Mouse (Mus musculus) cerebellum, adult (tissue): ENCODE measurements around the gene 4930451I11Rik.

Source experiments
- ATAC-seq: cut with Nextera tagmentation; 2 replicates; pipeline ENCODE4 v1.9.2; 2017; ENCODE audit warnings: mild to moderate bottlenecking, moderate library complexity, mixed read lengths; ENCODE audit not compliant: insufficient number of reproducible peaks, low FRiP score, low TSS enrichment

Gene 4930451I11Rik

DNA sequence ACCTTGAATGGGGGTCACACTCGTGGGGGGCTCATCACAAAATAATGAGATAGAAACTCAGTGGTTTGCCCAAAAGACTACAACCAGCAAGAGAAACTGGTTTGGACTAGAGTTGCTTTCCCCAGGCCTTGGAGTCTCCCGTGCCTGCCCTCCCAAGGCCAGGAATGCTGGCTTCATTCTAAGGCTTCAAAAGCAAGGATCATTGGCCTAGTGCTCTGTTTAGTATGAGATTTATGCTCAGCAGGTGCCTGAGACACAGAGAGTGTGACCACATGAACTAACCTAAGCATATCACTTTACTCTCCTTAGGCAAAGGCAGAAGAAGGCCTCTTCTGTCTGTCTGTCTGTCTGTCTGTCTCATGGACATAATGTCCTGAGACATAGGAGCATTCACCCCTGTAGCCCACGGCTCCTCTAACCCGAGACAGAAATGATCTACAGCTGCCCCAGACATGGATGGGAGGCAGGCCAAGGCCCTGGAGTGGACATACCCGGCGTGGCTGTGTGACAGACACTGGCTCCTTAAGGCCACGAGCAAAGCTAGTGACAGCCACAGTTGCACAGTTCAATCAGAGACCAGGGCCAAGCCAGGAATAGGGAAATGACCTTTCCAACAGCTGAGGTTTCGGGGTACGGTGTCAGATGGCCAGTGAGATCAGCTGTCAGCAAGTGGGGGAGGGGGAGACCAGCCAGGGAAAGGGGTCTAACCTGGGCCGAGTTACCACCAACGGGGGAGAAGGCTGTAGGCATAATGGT lies 29.1 kb downstream of the 4930451I11Rik start:
- ATAC-seq = no peak

DNA sequence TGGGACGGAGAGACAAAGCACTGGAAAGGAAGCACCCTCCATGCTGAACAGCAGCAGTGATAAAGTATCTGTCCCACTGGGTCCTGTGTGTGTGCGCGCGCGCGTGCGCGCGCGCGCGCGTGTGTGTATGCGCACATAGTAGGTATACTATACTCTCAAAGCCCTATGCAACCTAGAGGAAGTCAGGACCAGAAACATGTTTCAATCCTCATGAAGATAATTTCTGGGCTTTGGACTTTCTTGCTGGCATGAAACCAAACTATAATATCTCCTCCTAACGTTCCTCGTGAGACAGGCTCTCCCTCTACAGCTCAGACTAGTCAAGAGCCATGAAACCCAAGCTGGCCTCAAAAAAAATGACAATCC lies 30.4 kb downstream of the 4930451I11Rik start:
- no peak for ATAC-seq

DNA sequence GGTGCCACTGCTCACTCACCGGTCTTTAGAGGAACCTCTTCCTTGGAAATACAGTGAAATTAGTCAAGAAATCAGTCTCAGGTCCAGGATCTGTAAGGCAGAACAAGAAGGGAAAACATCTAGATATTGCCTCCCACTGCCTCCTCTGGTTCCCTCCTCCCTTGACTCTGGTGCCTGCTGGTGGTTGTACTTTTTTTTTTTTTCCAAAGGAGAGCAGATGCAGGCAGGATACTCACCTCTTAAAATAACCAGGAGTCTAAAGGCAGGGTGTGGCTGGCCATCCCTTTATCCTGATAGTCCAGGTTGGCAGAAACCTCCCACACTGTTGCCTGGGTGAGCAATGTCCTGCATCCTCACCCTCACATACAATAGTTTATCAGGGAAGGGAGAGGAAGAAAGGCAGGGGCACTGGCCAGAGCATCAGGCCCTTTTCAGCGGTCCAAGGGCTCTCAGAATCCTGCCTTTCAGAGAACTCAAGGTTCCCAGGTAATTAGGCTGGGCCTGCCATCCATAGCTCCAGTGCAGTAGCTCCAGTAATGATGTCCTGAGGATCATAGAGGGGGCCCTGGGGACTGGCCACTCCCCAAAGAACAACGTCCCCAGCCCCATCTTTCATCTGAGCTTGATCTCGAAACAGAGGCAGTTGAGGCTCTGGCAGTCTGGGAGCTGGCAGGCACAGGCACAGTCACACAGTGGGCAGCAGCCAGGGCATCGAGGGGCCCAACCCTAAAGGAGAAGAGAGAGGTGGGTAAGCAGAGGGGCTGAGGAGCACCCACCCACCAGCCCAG lies 31.0 kb downstream of the 4930451I11Rik start:
- ATAC-seq = no peak

DNA sequence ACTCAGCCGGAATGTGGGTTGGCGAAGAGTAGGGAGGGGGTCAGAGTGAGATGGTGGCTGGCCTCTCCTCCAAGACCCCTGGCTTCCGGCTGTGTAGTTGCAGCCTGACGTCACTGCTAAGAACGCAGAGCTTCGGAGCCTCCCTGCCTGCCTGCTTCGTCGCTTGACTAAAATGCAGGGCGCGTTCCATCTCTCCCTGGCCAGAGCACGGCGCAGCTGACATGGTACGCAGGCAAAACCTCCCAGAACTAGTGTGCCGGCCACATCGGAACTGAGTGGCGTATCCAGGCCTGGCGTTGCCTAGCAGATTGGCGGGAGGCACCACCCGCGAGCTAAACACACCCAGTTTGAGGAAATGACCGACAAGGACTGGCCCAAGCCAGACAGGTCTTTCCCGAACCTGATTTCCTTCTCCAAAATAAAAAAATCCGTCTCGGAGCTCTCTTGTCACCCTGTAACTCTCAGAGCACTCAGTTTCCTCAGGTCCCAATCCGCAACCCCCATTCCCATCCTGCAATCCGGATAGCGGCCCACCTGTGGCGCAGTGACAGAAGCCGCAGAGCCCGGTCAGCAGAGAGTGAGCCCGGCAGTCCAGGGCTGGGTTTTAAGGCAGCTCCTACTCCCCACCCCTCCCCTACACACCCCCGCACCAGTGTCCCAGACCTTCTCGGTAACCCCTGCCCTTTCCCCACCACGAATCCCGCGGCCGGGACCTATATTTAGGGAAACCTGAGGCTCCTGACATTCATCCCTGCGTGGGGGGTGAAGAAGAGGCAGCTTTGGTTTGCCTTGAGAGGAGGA lies 31.8 kb downstream of the 4930451I11Rik start:
- ATAC-seq = peak; percentile 45

DNA sequence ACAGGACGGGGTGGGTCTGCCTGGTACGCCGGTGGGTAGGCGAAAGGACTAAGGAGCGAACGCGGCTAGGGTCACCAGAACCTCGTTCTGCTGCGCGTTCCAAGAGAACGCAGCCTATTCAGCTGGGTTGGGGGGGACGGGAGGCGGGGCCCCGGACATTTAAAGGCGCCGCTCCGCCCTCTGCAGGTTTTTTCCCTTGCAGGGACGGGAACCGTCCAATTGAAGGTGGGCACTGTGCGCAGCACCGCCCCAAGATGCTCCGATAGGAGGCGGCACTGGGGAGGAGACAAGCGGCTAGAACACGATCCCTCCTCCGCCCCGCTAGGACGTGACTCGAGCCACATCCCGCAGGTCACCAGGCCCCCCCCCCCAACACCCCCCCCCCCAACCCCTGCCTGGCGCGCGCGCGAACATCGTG lies 32.4 kb downstream of the 4930451I11Rik start:
- peak; percentile 79 for ATAC-seq

DNA sequence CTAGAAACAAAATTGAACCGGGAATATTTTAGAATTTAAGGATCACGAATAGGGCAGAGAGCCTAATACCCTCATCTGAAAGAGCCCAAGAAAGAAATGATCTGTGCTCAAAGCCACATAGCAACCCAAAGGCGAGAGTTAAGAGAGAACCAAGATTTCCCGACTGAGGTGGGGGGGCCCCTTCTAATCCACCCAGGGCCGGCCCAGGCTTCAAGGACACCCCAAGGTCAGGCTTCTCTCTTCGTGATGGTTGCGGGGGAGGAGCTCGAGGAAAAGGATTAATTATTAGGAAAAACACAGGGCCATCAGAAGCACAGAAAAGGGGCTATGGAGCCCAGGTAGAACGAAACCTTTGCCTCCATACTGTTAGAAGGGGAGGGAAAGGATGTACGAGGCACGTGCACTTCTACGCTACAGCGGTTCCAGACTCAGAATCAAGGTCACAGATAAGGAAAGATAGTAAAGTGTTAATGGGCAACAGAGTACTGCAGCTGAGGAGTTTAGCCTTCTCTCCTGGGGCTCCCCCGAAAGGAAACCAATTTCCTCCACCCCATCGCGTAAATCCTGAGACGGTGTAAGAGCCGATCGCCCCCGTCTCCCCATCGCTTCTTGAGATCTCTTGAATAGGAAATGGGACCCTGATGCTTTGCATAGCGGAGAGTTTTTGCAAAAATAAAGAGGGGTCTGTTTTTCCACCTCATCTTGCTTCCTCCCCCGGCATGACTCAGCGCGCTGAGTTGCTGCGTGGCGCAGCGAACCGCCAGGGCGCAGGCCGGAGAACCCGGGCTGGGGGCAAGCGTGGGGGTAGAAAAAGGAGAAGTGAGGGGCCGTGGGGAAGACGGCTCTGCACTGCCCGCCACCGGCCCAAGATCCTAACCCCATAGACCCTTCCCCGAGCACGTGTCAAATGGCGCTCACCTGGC lies 33.1 kb downstream of the 4930451I11Rik start:
- no peak for ATAC-seq

DNA sequence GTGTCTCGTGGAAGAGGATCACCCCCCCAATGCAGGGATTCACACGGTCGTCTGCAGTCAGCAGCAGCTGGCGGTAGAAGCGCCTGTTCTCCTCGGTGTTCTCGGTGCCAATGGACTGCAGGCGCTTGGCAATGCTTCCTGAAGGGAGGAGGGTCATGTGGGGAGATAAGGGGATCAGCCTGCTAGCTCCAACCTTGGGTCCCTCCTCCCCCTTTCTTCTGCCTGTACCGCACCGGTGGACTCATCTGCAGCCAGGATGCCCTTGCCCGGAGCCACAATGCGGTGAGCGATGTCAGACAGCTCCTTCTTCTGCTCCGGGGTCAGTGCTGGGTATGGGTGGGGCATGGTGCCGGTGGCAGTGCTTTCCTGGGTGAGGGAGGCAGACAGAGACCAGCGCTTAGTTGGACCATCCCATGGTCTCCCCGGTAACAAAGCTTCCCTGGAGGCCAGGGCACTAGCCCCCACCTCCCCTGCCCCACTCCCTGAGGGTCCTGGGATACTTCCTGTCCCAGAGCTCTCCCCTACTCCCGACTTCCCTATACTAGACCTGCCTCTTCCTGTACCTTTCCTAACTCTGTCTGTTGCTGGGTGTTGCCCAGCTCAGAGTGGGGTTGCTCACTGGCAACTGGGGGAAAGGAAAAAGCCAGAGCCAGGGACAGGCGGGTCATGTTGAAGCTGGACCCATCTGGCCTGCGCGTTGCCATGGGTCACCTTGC lies 33.9 kb downstream of the 4930451I11Rik start, which contains the start of gene Fam57b:
Gene Fam57b, plus strand, starts transcription at position 258 of the 716 bp plus-strand sequence.
- no peak for ATAC-seq

DNA sequence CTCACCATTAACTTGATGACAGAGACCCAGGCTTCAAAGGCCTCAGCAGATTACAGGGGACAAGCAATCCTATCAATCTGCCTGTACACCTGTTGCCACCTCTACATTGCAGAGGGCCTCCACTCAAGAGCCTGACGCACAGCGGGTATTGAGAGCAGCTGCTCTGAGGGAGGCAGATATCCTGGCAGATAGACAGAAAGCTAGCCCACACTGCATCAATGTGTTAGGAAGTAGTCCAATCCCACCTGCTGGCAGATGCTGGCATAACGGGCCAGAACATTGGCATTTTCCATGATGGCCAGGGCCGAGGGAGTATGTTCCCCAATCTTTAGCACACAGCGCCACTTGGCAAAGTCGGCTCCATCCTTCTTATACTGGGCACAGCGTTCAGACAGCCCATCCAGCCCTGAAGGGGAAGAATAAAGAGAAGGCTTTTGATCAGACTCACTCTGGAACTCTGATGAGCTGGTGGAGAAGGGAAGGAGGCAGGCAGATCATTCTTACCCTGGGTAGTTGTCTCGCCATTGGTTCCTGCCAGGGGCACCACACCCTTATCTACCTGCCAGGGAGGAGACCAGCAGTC lies 35.0 kb downstream of the 4930451I11Rik start:
- ATAC-seq = no peak

DNA sequence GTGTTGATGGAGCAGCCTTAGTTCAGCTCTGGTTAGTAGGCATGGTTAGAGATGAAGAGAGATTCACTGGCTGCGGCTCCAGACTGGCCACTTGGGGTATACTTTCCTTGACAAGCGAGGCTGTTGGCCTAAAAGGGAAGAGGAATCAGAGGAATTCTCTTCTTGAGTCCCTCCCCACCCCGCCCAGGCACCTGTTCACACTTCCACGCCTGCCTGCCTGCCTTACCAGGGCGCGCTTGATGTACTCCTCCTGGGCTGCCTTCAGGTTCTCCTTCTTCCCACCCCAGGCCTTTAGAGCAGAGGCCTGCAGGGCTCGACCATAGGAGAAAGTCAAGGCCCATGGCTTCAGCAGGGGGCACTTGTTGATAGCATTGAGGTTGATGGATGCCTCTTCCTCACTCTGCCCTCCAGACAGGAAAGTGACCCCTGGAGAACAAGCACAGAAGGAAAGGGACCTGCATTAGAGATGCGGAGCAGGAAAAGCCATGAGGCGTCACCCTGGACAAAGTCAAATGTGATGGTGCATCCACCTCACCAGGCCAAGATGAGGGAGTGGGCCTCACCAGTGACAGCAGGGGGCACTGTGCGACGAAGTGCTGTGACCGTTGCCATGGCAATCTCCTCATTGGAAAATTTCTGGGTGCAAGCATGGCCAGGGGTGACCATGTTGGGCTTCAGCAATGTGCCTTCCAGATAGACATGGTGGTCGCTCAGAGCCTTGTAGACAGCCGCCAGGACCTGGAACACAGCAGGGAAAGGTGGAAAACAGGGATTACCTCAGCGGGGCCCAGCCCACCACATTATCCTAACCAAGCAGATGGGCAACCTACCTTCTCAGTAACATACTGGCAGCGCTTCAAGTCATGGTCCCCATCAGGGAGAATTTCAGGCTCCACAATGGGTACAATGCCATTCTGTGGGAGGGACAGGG lies 35.8 kb downstream of the 4930451I11Rik start:
- ATAC-seq = no peak

DNA sequence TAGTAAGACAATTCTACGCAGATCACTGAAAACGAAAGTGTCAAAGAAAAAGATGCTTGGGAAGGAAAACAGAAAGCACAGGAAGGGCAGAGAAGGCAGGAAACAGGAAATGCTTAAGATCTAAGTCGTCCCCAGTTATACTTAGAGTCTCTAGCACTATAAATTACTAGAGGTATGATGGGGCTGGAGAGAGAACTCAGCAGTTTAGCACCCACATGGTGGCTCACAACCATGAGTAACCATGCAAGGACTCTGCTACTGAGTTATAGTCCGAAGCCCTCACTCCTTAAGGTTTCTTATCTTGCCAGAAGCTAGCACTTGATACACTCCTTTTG lies 37.2 kb downstream of the 4930451I11Rik start:
- ATAC-seq = no peak

DNA sequence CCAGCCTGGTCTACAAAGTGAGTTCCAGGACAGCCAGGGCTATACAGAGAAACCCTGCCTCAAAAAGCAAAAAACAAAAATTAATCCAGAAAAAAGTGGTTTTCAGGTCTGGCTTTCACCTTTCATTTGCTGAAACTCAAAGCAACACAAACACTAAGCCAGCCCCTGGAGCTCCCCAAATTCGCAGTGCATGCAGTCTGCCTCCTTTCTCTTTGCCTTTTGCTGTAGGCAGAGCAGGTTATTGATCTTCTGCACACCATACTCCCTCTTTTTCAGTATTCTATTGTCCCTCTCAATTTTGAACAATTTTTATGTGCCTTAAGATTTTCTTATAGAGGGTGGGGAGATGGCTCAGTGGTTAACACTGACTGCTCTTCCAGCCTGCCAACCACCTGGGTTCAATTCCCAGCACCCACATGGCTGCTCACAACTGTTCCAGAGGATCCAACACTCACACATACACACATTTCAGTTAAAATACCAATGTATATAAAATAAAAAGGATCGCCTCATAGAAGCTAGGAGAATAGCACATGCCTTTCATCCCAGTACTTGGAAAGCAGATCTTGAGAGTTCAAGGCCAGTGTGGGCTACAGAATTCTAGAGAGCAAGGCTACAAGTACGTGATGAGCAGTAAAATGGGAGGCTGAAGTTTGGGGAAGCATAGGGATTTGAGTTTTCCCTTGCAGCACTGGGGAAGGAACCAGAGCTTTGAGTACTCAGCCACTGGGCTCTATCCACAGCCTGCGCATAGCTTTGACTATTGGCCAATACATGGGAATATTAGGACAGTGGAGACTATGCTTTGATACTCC lies 37.8 kb downstream of the 4930451I11Rik start:
- ATAC-seq = no peak

DNA sequence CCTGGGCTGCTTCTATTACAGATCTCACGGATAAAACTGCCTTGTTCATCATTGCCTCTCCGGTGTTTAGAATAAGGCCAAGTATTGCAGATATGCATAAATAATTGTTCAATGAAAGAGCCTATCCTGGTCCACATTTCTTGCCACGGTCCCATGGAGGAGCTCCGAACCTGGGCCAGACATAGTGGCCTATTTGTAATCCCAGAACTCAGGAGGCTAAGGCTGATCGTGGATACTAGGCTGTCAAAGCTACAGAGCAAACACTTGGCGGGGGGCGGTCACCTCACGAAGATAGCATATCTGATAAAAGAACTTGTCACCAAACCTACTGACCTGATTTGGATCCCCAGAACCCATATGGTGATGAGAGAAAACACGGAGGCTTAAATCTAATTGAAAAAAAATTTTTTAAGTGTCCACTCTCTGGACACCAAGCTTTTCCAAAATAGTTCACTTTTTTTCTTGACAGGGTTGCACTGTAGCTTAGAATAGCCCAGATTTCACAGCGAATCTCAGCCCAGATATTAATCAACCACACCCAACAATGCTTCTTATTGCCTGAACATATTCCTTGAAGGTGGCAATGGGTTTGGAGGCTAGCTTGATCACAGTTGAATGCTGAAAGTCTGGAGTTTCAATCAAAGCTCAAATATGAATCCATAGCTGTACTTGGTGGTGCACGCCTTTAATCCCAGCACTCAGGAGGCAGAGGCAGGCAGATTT lies 38.6 kb downstream of the 4930451I11Rik start:
- ATAC-seq = no peak

DNA sequence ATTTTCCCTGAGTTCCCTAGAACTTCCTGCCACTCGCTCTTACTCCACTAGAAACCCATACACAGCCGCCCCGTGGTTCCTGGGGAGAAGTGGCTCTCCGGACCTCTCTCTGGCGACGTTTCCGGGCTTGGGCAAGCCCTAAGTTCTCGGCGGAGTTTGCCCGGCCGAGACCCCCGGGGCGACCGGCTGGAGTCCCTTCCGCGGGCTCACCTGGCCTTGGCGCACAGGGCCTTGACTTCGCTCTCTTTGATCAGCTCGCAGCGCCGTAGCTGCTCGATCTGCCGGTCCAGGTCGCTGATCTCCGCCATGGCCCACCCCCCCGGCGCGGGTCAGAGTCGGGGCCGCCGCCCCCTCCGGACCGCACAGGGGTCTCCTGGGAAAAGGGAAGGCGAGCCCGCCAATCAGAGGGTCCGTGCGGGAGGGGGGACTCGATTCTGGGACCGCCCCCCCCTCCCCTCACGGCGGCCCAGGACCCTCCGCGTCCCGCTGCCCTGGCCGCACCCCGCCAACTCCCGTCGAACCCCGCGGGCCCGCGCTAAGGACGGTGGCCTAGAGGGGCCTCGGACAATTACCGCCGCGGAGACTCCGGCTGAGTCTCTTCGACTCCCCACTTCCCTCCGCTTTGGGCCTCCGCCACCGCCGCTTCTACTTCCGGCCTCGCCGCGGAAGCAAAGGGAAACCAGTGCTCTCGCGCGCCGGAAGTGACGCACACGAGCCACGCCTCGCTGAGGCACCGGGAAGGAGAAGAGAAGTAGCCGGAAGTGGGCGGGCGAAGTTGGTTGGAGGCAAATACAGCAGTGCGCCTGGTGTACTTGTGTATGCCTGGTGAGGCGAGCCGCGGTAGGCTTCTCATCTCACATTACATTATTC lies 39.4 kb downstream of the 4930451I11Rik start, which contains the start of gene Ppp4c:
Gene Ppp4c, minus strand, starts transcription at position 646 of the 870 bp plus-strand sequence.
- peak; percentile 89 for ATAC-seq

DNA sequence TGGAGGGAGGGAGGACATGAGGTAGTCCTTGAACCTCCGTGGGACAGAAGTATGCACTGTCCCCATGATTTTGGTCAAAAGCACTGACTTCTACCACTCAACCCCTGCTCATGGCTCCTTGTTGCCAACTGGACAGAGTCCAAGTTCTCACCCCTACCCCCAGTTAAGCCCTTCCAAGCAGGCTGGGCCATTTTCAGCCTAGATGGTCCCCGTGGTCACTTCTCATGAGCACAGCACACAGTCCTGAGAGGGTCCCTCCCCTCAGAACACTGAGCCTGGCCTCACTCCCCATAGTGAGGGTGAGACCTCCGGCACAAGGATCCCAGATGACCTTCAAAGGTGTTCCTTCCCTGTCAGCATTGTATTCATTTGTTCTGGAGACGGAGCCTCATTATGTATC lies 42.3 kb downstream of the 4930451I11Rik start:
- ATAC-seq = no peak

DNA sequence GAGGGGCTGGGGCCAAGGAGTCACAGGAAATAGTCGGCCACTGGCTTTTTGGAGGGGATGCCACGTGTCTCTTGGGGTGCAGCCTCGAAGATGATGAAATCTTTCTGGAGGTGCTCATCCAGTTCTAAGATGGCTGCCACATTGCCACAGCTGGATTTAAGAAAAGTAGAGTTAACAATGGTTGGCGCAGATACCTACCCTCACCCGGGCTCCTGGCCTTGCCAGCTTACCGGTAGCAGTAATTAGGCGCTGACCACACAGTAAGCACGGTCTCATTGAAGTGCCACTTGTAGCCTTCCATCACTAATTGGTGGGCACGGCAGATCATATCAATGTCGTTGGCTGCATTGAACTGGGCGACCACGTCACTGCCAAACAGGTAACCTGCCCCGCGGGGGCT lies 45.3 kb downstream of the 4930451I11Rik start:
- ATAC-seq = no peak
